Mouse (Mus musculus) left cerebral cortex, adult 8-10 months (tissue): ENCODE measurements at regions not wholly inside any gene's neighbourhood (a gene's known extent, or its start where the extent isn't known, plus 50 kb on each side); places are given as distances from the start of the nearest gene placed in this dataset.
"Not testable (repeated sequence)": the region's sequence is repeated elsewhere in the genome, so short reads cannot be mapped to it uniquely, and the experiment has no call there.

Source experiments
- DNase-seq, 2 experiments: peaks; one replicate each; pipeline ENCODE4 v3.0.0; 2022; ENCODE audit warnings: low spot score in 2 of 2

DNA sequence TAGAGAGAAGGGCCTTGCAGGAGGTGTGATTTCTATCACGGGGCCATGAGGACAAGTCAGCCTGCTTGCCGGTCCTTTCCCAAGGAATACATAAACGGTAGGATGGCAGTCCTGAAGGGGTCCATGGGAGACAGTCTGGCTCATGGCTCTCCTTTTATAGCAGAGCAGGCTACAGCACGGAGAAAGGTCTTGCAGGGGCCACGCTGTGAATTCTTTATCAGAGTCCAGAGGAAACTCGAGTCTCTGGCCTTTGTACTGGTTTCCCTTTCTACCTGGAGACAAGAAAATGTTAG lies 1984.0 kb downstream of the 4930444P10Rik start:
- DNase-seq = no peak

DNA sequence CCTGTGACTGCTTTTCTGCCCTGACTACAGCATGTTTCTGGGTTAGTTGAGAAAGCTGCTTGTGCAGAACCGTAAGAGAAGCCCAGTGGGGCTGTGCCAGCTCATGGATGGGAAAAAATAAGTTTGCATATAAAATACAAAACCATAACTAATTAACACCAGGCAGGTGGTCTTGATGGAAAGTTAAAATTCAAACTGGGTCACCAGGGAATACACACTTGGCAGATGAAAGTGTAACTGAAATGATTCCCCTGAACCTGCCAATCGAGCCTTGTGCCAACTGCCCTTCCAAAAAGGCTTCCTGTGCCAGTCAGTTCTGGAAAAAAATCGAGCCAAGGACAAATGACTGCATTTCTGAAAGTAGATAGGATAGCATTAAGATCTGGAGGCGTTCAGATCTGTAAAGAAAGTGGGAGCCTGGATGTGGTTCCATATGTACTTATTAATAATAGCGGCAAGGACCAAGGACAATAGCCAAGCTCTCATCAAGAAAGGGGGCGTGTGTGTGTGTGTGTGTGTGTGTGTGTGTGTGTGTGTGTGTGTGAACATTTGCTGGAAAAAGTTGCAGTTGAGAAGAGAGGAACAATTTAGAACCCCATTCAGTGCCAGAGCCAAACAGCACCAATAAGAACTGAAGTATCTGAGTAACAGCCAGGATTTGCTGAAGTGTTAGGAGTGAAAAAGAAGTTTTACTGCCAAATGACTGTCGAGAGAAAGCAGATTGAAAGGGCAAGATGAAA lies 1984.5 kb downstream of the 4930444P10Rik start:
- peak in 1 of 2 experiments; percentile 11 for DNase-seq

DNA sequence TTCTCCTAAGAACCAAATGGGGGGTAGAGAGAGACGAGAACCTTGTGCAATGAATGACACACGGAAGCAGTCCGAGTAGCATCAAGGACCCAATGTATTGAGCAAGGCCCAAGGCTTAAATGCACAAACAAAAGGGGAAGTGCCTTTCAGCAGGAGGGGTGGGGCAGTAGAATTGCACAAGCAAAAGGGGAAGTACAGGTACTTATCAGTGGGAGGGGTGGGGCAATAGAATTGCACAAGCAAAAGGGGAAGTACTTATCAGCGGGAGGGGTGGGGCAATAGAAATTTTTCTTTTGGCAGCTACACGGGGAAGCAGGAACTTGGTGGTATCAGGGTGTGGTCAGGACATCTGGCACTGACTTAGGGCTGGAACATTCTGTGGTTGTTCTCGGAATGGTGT lies 1987.6 kb downstream of the 4930444P10Rik start:
- DNase-seq = not testable (repeated sequence)

DNA sequence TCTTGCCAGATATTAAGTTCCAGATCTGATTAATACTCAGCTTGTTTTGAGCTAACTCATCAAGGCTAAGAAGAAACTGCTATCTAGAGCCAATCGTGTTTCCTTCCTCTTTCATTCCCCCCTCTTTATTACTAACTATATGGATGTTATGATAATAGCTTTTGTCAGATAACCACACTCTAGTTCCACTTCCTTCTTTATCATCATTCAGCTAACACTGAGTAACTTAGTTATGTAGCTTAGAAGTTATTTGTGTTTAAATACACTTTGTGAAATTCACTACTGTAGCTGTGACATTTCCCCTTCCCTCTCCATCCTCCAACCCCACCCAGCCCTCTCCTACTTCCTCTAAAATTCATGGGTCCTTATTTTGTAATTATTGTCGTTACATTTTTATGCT lies 1988.6 kb downstream of the 4930444P10Rik start:
- DNase-seq = no peak

DNA sequence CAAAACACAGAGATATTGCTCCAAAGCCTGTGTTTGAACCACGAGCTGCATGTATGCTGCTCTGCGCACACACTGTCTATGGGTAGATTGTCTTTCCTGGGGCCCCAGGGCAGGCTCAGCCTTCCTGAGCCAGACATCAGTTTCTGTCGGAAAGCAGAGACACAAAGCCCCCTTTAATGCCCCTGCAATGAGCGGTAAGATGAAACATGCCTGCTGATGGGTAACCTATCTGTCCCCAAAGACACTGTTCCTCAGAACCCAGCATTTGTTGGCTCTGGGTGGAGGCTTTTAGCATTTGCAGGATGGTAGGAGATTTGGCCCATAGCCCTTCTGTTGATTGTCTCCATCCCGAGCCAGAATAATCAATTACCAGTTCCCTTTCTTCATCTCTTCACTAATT lies 1994.1 kb downstream of the 4930444P10Rik start:
- DNase-seq = no peak

DNA sequence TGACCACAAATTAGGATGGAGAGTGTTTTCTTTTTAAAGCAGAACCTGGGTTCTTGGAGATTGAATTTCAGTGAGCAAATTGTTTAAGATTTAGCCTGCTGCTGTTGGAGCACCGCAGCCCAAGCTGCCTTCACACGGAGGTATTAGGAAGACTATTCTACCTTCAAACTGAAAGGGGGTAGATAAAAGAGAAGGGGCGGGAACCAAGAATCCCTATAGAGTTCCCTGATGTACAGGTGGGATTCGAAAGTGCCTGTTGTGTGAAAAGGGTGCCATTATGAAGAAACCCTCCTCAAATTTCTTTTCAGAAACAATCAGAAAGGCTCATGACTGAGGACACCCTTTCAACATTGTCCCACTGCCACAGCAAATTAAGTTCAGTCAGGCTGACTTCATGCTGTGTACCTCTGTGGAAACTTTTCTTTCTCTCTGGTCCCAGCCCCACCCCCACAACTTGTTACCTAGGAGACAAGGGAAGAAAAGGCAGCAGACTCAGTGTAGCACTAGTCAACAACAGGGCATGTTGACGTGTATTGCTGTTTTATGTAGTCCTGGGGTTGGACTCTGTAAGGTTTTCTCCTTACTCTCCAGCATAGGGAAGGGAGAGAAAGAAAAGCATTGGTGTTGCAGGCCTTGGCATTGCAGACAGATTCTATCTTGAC lies 1995.4 kb downstream of the 4930444P10Rik start:
- no peak for DNase-seq

DNA sequence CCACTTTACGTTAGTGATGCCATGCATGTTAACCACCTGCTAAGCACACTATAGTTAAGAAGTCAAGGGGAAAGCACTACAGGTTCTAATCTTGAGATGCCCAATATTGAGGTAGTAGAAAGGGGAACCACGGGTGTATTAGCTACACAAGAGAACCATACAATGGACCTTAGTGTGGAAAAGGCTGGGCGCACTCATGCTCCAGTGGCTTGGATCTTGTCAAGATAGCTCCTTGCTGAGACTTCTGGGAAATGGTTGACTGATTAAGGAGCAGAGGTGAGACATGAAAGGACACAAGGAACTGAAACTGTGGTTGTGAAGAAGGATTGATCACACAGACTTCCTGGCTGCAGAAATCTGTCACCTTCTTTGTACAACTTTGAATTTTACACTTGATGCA lies 2028.3 kb downstream of the 4930444P10Rik start:
- DNase-seq = no peak

DNA sequence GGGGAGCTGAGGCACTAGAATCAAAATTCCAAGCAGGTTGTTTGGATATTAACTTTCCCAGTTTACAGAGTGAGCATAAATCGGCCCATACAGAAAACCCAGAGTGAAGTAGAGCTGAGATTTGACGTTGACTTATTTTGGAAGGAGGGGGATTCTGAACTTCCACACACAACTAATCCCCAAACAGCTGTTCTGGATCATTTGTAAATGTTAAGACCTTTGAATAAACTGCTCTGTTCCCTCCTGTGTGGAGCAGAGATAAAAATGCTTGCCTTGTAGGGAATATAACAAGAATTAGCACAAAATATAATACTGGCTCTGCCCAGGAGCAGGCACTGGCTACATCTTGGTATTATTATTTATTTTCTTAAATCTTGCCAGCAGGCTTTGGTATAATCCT lies 2057.0 kb downstream of the 4930444P10Rik start:
- DNase-seq = no peak

DNA sequence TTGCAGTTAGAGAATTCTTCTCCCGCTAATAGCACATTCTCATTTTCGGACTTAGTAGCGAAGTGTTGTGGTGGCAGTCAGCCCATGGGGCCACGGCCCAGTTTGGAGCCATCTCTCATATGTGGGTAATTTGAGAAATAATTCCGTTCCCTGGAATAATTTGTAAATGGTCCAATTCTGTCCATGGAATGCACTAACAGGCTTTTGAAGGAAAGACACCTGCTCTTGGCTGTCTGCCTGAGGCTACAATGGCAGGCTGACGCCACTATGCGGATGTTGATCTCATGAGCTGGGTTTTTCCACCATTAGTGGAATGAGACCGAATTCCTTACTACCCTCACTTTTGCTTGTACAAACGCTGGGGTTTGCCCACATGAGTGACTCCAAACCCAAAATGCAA lies 2081.6 kb downstream of the 4930444P10Rik start:
- no peak for DNase-seq

DNA sequence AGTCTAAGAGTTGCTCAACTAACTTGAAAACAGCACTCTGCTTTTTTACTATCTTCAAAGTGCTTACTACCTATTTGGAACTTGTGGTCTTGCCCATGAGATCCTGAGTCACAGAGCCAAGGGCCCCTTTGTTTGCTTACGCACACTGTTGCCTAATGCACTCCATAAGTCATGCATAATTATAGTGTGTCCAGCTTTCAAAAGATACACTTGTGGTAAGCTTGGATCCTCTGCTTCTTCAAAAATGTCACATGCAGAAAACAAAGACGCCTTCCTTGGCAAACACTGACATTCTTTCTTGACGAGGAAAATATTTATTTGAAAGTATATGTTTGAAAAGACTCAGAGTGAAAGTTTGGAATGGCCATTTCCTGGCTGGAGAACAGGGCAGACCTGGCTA lies 2082.3 kb downstream of the 4930444P10Rik start:
- DNase-seq = no peak

DNA sequence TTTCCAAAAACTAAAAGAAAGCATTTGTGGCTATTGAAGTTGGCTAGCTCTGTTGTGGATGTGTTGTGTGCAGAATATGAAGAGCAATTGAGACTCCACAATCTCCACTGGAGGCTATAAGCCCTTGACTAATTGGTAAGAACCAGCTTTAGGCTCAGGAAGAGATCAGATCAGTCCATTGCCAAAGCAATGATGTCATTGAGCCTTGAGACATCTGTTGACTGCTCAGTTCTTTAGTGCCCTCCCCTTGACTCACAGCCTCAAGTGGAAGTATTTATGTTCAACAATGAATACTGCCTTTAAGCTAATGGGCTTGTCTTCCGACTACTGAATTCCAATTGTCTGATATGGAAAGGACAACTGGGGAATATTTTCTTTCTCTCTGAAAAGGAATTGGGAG lies 2090.6 kb downstream of the 4930444P10Rik start:
- no peak for DNase-seq

DNA sequence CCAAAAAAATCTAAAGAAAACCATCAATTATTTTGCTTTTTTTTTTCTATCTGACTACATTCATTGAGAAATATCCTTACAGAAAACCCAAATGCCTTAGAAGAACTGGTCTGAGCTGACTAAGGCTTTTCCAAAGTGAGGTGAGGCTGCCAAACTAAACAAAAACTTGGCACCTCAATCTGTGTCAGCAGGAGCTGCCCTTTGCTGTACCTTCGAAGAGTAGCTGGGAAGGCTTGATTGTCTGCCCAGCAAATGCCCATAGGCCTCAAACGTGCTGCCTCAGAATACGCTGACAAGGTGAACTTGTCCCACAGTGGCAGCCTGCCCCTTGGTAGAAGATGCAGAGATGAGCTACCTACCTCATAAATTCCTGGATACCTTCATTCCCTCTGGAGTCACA lies 2091.7 kb downstream of the 4930444P10Rik start:
- DNase-seq = no peak

DNA sequence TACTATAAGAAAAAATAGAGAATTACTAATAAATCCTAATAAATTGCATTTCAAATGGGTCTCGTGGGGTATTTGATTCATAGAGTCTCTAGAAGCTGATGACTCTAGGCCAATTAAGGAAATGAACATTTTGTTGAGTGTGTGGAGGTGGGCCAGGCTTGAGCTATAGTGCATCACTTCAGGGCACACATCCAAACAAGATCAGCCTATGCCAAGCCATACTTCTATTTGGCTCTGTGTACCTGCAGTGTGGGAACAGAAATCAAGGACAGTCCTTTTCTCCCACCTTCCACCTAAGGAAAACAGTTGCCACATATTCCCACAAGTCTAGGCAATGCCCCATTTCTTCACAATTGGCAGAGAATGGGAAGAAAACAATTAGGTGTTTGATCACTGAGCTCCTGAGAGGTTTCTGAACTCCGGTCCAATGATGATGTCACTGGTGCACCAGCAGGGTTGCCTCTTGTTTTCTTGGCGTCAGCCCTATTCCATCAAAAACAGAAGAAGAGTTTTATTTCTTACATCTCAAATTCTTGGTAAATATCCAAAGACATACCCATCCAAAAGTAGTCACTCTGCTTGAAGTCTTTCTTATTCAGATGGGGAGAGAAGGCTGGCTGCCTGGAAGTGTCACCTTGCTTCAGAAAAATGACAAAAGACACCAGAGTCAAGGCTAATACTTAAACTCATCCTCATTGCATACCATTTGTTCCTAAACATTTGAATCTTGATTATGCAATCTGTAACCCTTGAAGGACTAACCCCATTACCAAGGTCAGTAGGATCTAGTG lies 2092.3 kb downstream of the 4930444P10Rik start:
- DNase-seq = no peak

DNA sequence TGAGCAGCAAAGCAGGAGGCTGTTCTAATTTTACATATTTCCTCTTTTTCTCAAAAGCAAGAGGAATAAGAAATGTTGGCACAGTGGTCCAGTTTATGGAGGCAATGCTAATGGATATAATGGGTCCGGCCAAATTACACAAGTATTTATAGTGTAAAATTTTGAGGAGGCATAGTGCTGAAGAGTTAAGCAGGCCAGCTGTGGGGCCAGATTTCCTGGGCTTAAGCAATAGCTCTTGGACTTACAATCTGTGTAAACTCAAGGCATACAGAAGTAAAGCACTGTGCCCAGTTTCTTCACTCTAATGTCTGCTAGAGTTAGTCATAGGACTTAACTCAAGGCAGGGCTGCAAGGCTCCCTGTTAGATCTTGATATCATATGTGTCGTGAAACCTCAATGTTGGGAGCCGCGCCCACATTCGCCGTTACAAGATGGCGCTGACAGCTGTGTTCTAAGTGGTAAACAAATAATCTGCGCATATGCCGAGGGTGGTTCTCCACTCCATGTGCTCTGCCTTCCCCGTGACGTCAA lies 2094.9 kb downstream of the 4930444P10Rik start:
- DNase-seq = no peak

DNA sequence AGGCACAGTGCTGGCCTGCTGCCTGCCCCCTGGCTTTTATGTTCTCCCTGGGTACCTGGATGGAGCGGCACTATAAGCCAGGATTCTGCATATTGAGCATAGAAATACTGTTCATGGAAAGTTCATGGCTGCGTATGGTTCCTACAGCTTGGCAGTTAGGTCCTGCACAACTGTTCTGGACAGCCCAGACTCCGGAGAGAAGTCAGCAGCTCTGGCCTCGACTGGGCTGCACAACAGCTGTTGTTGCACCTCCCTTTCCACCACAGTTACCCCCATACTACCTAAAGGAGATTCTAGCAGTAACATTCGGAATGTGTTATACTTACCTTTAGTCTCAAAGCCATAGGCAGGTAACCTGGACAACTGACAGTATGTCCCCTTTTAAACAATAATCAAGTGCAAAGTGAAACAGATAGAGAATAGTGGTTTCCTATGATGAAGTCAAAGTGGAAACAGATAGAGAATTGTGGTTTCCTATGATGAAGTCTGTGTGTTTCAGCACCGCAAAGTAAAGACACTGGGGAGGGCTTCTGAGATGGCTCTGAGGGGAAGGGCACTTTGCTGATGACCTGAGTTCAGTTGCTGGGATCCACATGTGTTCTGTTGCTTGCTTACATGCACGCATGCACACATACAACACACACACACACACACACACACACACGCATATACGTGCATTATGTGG lies 2099.2 kb downstream of the 4930444P10Rik start:
- no peak for DNase-seq

DNA sequence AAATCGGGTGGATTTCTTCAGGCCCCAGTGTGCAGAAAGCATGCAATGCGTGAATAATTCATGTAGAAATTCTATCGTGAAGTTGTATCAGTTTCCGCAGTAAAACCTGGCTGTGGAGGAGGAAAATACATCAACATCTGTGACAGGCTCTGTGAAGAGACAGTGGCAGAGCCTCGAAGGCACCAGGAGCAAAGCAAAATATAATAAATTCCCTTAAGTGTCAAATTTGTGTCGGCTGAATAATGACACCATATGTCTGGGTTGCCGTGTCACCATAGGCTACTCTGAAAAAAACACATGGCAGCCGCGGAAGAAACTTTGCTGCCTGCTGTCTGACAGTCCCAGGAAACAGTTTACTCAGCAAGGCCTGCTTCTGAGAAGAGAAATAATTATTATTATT lies 2100.1 kb downstream of the 4930444P10Rik start:
- no peak for DNase-seq

DNA sequence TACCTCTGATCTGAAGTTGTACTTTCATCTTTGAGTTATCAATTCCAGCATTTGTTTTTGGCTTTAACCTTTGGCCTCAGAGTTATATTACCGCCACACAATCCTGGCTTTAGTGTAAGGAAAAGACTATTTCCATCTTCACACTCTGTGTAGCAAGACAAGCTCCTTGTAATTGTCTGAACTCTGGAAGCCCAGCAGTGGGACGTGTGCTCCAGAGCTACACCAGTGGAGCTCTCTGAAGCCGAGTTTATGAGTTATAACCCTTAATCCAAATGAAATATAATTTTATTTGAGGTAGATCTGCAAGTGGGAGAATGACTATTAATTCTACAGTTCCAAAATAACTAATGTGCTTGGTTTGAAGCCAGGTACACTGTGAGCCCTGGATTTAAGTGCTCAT lies 2103.8 kb downstream of the 4930444P10Rik start:
- no peak for DNase-seq

DNA sequence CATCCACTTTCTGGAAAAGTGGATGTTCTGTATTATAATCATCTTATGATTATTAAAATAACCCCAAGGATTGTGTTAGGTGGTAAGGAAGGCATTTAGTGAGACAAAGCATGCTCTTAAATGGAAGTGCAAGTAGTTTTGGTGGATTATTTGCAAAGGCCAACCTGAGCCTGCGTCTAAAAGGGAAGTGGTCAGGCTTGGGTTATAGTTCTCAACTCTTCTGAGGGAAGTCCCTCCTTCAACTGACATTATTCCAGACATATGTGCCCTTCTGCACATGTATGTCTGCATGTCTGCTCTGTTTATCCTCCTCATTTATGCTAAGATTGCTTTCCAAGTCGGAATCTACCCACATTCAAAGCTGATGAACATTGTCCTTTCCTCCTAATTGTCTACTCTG lies 2108.3 kb downstream of the 4930444P10Rik start:
- no peak for DNase-seq

DNA sequence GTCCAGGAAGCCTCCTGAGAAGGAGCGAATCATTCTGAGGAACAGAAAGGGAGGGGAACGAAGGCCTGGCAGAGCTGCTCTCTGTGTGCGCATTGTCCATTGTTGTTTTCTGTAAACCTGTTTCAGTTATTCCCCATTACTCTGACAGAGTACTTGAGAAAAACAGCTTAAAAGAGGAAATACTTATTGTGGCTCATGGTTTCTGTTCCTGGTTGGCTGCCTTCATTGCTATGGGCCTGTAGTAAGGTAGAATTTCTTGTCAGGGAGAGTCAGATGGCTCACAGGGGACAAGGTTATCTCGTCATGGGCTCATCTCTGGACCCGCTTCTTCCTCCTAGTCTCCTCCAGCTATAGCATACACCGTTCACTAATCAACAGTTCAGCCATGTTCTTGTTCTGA lies 2112.9 kb downstream of the 4930444P10Rik start:
- DNase-seq = no peak

DNA sequence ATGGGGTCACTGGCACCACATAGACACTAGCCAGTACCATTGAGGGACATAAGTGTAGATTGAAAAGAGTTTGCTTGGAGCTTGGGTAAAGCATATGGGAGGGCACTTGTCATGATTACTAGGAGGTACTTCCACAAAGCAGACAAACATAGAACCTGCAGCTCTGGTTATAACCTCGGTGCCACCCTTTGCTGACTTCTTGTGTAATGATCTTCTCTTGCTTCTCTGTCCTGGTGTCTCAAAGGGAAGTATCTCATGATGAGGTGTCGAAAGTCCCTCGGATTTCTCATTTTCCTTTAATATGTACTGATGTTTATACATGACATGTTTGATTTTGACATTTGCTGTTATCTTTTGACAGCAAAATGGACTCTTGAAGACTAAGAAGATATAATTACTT lies 2114.5 kb downstream of the 4930444P10Rik start:
- DNase-seq = no peak

DNA sequence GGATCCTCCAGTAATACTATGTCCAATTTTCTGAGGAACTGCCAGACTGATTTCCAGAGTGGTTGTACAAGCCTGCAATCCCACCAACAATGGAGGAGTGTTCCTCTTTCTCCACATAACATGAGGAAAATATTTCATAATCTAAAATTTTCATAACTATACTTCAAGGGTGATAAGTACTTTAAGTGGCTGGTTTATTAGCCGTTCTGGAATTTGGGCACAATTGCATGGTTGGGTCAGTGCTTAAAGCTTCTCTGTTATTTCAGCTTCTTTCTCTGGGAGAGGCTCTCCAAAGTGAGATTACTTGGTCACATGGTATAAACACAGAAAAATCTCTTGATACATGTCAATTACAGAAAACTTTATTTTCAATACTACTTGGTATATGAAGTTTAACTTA lies 2115.9 kb downstream of the 4930444P10Rik start:
- no peak for DNase-seq

DNA sequence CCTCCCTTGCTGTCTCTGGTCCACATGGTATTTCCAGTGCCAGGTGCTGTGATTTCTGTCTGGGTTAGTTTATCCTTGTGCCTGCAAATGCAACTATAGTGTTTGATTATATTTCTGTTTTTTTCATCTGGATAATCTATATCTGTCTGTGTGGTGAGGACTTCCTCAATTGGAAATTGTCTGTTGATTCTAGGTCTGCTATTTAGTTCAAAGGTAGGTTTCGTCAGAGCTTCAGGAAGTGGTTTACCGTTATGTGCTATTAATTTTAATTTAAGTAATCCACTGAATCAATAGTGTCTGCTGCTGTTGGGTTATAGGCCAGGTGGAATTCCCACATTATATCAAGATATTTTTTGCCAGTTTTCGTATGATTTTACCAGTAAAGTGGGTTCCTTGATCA lies 2143.9 kb downstream of the 4930444P10Rik start:
- no peak for DNase-seq
